Mouse (Mus musculus) midbrain, embryonic 11.5 days (tissue): ENCODE measurements around the gene Ccdc86. TPM values are rescaled to one million over a fixed set of nuclear protein-coding genes. Genes with fewer than 3 reads are reported as not detected.

Experiments used
- ATAC-seq: fragments of 200-750 bp; cut with Nextera tagmentation; 2 replicates; pipeline ENCODE4 v1.8.0; 2017; ENCODE audit warnings: moderate TSS enrichment, moderate library complexity; ENCODE audit not compliant: low FRiP score
- DNase-seq: peaks from one replicate; pipeline ENCODE4 v3.0.0; 2015; ENCODE audit warnings: low spot score; ENCODE audit errors: missing footprints
- H3K27ac ChIP-seq: fragments of 300-500 bp; sonication (generic); 2 replicates; pipeline ENCODE4 v1.5.1; 2014; ENCODE audit warnings: low read depth, low read length
- H3K27me3 ChIP-seq: fragments of 300-500 bp; sonication (generic); 2 replicates; pipeline ENCODE4 v1.6.1; 2014; ENCODE audit warnings: mild to moderate bottlenecking, low read length, moderate library complexity, mixed read lengths; ENCODE audit not compliant: control insufficient read depth, insufficient read depth
- H3K36me3 ChIP-seq: fragments of 300-500 bp; sonication (generic); 2 replicates; pipeline ENCODE4 v1.6.1; 2014; ENCODE audit warnings: mild to moderate bottlenecking, low read length, moderate library complexity, mixed read lengths; ENCODE audit not compliant: control insufficient read depth, insufficient read depth
- H3K4me1 ChIP-seq: fragments of 300-500 bp; sonication (generic); 2 replicates; pipeline ENCODE4 v1.6.1; 2014; ENCODE audit warnings: low read length; ENCODE audit not compliant: control insufficient read depth, insufficient read depth
- H3K4me2 ChIP-seq: fragments of 300-500 bp; sonication (generic); 2 replicates; pipeline ENCODE4 v1.6.1; 2014; ENCODE audit warnings: mild to moderate bottlenecking, moderate library complexity
- H3K4me3 ChIP-seq: fragments of 300-500 bp; sonication (generic); 2 replicates; pipeline ENCODE4 v1.5.1; 2014; ENCODE audit warnings: low read depth, low read length
- H3K9ac ChIP-seq: fragments of 300-500 bp; sonication (generic); 2 replicates; pipeline ENCODE4 v1.6.1; 2014; ENCODE audit warnings: low read length
- H3K9me3 ChIP-seq: fragments of 300-500 bp; sonication (generic); 2 replicates; pipeline ENCODE4 v1.6.1; 2016; ENCODE audit warnings: low read length; ENCODE audit not compliant: control insufficient read depth
- WGBS: fragments of 180-500 bp; shearing (Covaris S2); extraction: QIAGEN DNeasy Blood & Tissue Kit; methylation state at CpG from one replicate; pipeline ENCODE4 v1.1.7; 2014; 5-methylcytosine and 5-hydroxymethylcytosine counted together
- polyA plus RNA-seq: library from polyadenylated mRNA; unstranded; fragments of >200 nt; fragmentation: Nextera tagmentation; extraction: Ambion mirVana; gene quantifications from 2 replicates; pipeline ENCODE4 v1.2.1, GENCODE M21; 2014

Gene Ccdc86
- polyA plus RNA-seq, 1 experiment from 2014 or later, result 22.5 TPM

GRCm38 (mm10) chr19:10905728-10906000 lies 43.4 kb downstream of the Ccdc86 start:
- no peak overlapping the region for H3K4me3 ChIP-seq
- ATAC-seq (no peak), DNase-seq (no peak)
- H3K36me3 ChIP-seq, result peaks cover 32% of the 10 kb centered on the region
- no peaks in the 10 kb centered on the region for H3K4me1 ChIP-seq
- H3K4me2 ChIP-seq, result no peak overlapping the region
- no peaks in the 10 kb centered on the region for H3K9me3 ChIP-seq
- H3K27me3 ChIP-seq, result no peaks in the 10 kb centered on the region
- H3K9ac ChIP-seq, result no peak overlapping the region
- H3K27ac ChIP-seq, result no peak overlapping the region
- WGBS, result 85% methylated on average over 5 of the region's 5 CpGs

DNA sequence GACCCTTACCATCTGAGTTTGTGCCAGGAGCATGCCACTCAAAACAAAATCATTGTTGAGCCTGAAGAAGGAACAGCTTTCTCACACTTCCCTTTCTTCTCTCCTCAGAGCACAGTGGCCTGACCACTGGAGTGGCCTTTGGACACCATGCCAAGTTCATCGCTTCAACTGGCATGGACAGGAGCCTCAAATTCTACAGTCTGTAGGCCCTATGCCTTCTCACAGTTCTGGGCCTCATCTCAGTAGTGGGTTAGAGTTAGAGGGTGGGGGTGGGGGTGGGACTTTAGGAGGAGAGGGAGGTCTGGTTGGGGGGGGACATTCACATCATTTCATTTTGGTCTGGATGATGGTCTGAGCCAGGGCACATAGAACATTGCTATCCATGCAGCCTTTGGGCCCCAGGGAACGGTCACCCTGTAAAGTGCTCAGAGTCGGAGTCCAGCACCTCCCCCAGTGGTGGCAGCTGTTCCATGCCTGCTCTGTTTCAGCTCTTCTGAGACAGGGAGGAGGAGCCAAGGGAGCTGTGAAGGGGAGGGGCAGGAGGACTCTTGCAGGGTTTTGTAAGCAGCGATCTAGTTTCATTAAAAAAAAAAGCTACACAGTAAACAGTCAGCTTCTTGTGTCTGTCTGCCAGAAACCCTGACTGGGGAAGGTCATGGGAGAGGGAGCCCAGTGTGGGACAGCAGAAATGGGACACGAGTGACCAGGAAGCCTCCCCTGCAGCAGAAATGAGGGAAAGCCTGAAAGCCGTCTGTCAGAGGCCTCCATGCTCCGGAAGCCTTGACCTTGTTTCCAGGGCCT lies 43.9 kb downstream of the Ccdc86 start:
- Histone ChIP-seq H3K4me3 (no peak overlapping the region), H3K9ac (no peak overlapping the region), H3K4me2 (no peak overlapping the region), H3K9me3 (no peaks in the 10 kb centered on the region), H3K27ac (no peak overlapping the region), H3K36me3 (peaks cover 37% of the 10 kb centered on the region), H3K4me1 (no peaks in the 10 kb centered on the region), H3K27me3 (no peaks in the 10 kb centered on the region)
- ATAC-seq, result no peak
- 76% methylated on average over 7 of the region's 7 CpGs for WGBS
- DNase-seq, result no peak

GRCm38 (mm10) chr19:10904512-10904911 lies 44.6 kb downstream of the Ccdc86 start:
- Histone ChIP-seq H3K27ac (no peak overlapping the region), H3K27me3 (no peaks in the 10 kb centered on the region), H3K4me3 (no peak overlapping the region), H3K4me1 (no peaks in the 10 kb centered on the region), H3K9ac (no peak overlapping the region), H3K9me3 (no peaks in the 10 kb centered on the region), H3K4me2 (no peak overlapping the region), H3K36me3 (peaks cover 37% of the 10 kb centered on the region)
- WGBS, result 97% methylated on average over 5 of the region's 5 CpGs
- DNase-seq, result no peak
- ATAC-seq, result no peak

GRCm38 (mm10) chr19:10901046-10901445 lies 48.0 kb downstream of the Ccdc86 start:
- Histone ChIP-seq H3K4me2 (no peak overlapping the region), H3K27me3 (no peaks in the 10 kb centered on the region), H3K4me3 (no peak overlapping the region), H3K36me3 (peaks cover 36% of the 10 kb centered on the region), H3K9me3 (no peaks in the 10 kb centered on the region), H3K9ac (no peak overlapping the region), H3K4me1 (peaks cover 9% of the 10 kb centered on the region), H3K27ac (no peak overlapping the region)
- 95% methylated on average over 5 of the region's 5 CpGs for WGBS
- DNase-seq (peak; percentile 66), ATAC-seq (no peak)

GRCm38 (mm10) chr19:10900315-10900714 lies 48.8 kb downstream of the Ccdc86 start:
- Histone ChIP-seq H3K27me3 (no peaks in the 10 kb centered on the region), H3K36me3 (peaks cover 36% of the 10 kb centered on the region), H3K9me3 (no peaks in the 10 kb centered on the region), H3K4me3 (no peak overlapping the region), H3K4me1 (peaks cover 11% of the 10 kb centered on the region), H3K4me2 (no peak overlapping the region), H3K27ac (no peak overlapping the region), H3K9ac (no peak overlapping the region)
- WGBS, result 89% methylated on average over 6 of the region's 6 CpGs
- ATAC-seq (no peak), DNase-seq (peak; percentile 51)

DNA sequence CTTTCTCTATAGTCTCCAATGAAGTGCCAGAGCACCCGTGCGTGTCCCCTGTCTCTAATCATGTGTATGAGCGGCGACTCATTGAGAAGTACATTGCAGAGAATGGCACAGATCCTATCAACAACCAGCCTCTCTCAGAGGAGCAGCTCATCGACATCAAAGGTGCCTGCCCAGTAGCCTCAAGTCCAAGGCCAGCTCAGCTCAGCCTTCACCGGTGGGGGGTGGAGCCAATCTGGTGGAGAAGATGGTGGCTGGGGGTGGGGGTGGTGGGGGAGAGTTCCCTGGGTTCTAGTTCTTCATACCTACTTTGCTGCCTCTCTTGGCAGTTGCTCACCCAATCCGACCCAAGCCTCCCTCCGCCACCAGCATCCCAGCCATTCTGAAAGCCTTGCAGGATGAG lies 51.6 kb downstream of the Ccdc86 start:
- DNase-seq (peak; percentile 14), ATAC-seq (no peak)
- H3K9me3 ChIP-seq, result no peaks in the 10 kb centered on the region
- no peak overlapping the region for H3K27ac ChIP-seq
- H3K9ac ChIP-seq, result no peak overlapping the region
- H3K36me3 ChIP-seq, result peaks cover 17% of the 10 kb centered on the region
- no peak overlapping the region for H3K4me3 ChIP-seq
- H3K4me2 ChIP-seq, result no peak overlapping the region
- H3K4me1 ChIP-seq, result peaks cover 11% of the 10 kb centered on the region
- H3K27me3 ChIP-seq, result no peaks in the 10 kb centered on the region
- 90% methylated on average over 8 of the region's 8 CpGs for WGBS

DNA sequence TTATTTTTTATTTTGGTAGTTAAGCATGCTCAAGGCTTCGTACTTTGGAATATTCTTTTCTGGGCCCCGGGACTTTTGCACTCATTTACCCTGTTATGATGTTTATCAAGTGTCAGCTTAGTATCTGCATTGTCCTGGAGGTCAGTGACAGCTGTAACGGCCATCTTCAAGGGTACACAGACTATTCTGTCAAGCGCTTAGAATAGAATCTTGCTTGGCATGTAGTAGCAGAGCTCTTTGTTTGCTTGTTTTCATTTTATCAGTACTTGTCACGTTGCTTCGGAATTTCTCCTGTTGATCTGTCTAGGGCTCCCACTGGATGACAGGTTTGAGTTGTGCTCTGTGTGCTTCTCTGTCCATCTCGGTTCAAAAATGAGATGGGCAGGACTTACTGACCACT lies 52.2 kb downstream of the Ccdc86 start:
- peaks cover 11% of the 10 kb centered on the region for H3K4me1 ChIP-seq
- H3K4me3 ChIP-seq, result peak overlapping the region; percentile 88; the same call in 1 of the 2 replicates
- no peak for ATAC-seq
- H3K9ac ChIP-seq, result peak overlapping the region; percentile 91; the same call in 1 of the 2 replicates
- no peaks in the 10 kb centered on the region for H3K27me3 ChIP-seq
- WGBS, result 88% methylated on average over 7 of the region's 7 CpGs
- H3K9me3 ChIP-seq, result no peaks in the 10 kb centered on the region
- H3K36me3 ChIP-seq, result peaks cover 15% of the 10 kb centered on the region
- no peak for DNase-seq
- no peak overlapping the region for H3K27ac ChIP-seq
- H3K4me2 ChIP-seq, result peak overlapping the region; percentile 75

GRCm38 (mm10) chr19:10895708-10896107 lies 53.4 kb downstream of the Ccdc86 start:
- H3K27me3 ChIP-seq, result no peaks in the 10 kb centered on the region
- H3K36me3 ChIP-seq, result peaks cover 7% of the 10 kb centered on the region
- peaks cover 11% of the 10 kb centered on the region for H3K4me1 ChIP-seq
- ATAC-seq (no peak), DNase-seq (peak; percentile 91)
- peak overlapping the region; percentile 91 for H3K9ac ChIP-seq
- H3K9me3 ChIP-seq, result no peaks in the 10 kb centered on the region
- H3K27ac ChIP-seq, result peak overlapping the region; percentile 74
- H3K4me2 ChIP-seq, result peak overlapping the region; percentile 75
- WGBS, result 3% methylated on average over 16 of the region's 16 CpGs
- peak overlapping the region; percentile 88 for H3K4me3 ChIP-seq

DNA sequence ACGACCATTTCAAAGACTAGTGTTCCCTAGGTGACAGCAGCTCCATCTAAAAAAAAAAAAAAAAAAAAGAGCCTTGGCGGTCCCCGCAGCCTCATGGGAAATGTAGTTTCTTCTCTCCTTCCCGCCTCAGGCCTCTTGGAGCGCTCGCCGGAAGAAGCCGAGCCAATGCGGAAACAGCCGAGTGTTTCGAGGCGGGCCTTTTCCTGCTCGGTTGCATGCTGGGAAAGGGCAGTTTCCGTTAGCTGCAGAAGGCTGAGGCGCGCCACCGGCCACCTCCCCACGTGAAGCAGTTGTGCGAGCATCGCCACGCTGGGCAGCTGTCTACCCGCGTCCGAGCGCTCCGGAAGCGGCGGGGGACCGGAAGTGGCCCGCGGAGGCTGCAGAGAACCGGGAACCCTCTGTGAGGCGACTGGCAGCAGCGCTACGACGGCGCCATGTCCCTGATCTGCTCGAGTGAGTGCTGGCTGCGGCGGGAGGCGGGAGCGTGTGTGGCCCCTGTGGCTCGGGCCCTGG lies 54.0 kb downstream of the Ccdc86 start, which contains the start of gene Prpf19:
TSS of gene Prpf19 (plus strand) at position 216 of the 513 bp plus-strand sequence.
- Histone ChIP-seq H3K4me3 (peak within 1 kb of the TSS; percentile 88), H3K36me3 (peaks cover 2% of the 10 kb centered on the region; the same call in 1 of the 2 replicates), H3K27ac (peak within 1 kb of the TSS; percentile 74), H3K9ac (peak within 1 kb of the TSS; percentile 91), H3K4me1 (peaks cover 11% of the 10 kb centered on the region), H3K4me2 (peak within 1 kb of the TSS; percentile 75), H3K9me3 (no peaks in the 10 kb centered on the region), H3K27me3 (no peaks in the 10 kb centered on the region)
- ATAC-seq, result peak; percentile 97
- DNase-seq, result peak; percentile 100
- under 1% methylated on average over 43 of the region's 43 CpGs for WGBS
